Mouse (Mus musculus): ENCODE results near the gene Wasf3.

DNA sequence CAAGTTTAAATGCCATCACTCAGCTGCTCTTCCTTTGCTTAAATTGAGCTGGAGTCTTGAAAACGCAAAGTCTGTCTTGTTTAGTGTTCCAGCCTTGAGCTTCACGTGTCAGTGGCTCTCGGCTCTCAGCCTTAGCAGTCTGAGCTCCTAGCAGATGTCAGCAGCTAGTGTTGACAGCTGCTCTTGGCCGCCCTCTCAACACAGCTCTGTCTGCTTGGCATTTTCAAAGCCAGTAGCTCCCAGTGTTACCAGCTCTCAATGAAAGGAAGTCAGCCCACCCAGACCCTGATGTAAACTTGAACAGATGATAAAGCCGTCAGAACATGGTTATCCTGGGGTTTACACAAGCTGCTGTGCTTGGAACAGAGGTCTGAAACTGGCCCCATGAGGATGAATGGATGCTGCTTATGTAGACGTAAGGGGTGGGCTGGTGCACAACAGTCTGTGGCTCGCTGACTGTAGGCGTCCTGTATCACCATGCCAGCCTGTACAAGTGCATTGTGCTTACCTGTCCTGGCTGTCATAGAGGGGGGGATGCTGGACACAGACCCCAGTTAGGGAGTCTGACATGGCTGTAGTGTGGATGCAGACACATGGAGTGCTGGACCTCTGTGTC is 40.0 kb downstream of the Wasf3 start:
- no peak for TF ChIP-seq CTCF (IDR thresholded peaks at IDR 0.05; ENCODE audit: low read depth, low read length)
- no peak for TF ChIP-seq TAL1 (conservative IDR thresholded peaks at IDR 0.05; ENCODE audit: low read depth, low read length)
- no peak for TF ChIP-seq GATA1 (IDR thresholded peaks at IDR 0.05; ENCODE audit: borderline replicate concordance, low read length)
- no peak for TF ChIP-seq GATA2 (IDR thresholded peaks at IDR 0.05; ENCODE audit: borderline replicate concordance, low read depth, low read length)

Measured in G1E (cell line).